Mouse (Mus musculus): ENCODE results near the gene Rab3ip. TPM values are rescaled to one million over a fixed set of nuclear protein-coding genes. Genes with fewer than 3 reads are reported as not detected.

The Rab3ip gene
- total RNA-seq, 1 experiment: 51.9 TPM

GRCm38 (mm10) chr10:116977455-116977854 is 26.9 kb upstream of the Rab3ip start:
- in situ Hi-C loops (cut with MboI; ENCODE audit: low sequenced_read_pairs in 2 of 2, unreplicated experiment in 2 of 2): no loop called here

GRCm38 (mm10) chr10:116972509-116972908 is 21.9 kb upstream of the Rab3ip start, which contains the start of gene Gm10271:
TSS of gene Gm10271 (minus strand) at chr10:116972609.
- Histone ChIP-seq H3K9me3 (ENCODE audit: control insufficient read depth, insufficient read depth, low read depth, low read length) (no peaks in the 10 kb centered on the region), H3K9ac (ENCODE audit: insufficient read depth, low read depth, low read length, poor library complexity, severe bottlenecking) (no peak within 1 kb of the TSS), H3K36me3 (ENCODE audit: control insufficient read depth, insufficient read depth, low read length, poor library complexity, severe bottlenecking) (no peaks in the 10 kb centered on the region), H3K4me3 (ENCODE audit: insufficient read depth in 1 of 2, low read depth in 1 of 2, low read length in 2 of 2, poor library complexity in 1 of 2, severe bottlenecking in 1 of 2) (no peak within 1 kb of the TSS; a peak in 1 of 4 replicates), H3K27ac (ENCODE audit: insufficient read depth, low read depth, low read length, poor library complexity, severe bottlenecking) (no peak within 1 kb of the TSS), H3K4me1 (ENCODE audit: control insufficient read depth in 2 of 2, insufficient read depth in 2 of 2, low read length in 2 of 2, poor library complexity in 1 of 2) (peaks cover 0 to 2% of the 10 kb centered on the region in 2 experiments; a peak in 3 of 4 replicates)
- no peak for DNase-seq (ENCODE audit: low read depth, low spot score)
- in situ Hi-C loops (cut with MboI; ENCODE audit: low sequenced_read_pairs in 2 of 2, unreplicated experiment in 2 of 2): no loop called here
- TF ChIP-seq ZNF384 (IDR thresholded peaks at IDR 0.05; ENCODE audit: low read depth, low read length) (no peak), CHD2 (IDR thresholded peaks at IDR 0.05; ENCODE audit: low read depth, low read length) (no peak), MAFK (IDR thresholded peaks at IDR 0.05; ENCODE audit: insufficient read depth, low read depth, low read length) (no peak), HCFC1 (IDR thresholded peaks at IDR 0.05; ENCODE audit: borderline replicate concordance, insufficient read depth, low read length) (no peak), ZC3H11A (IDR thresholded peaks at IDR 0.05; ENCODE audit: borderline replicate concordance, low read depth, low read length) (no peak)

More at GRCm38 (mm10) chr10:116977455-116977854, 26.9 kb upstream of the Rab3ip start:
- H3K4me3 ChIP-seq (ENCODE audit: insufficient read depth in 1 of 2, low read depth in 1 of 2, low read length in 2 of 2, poor library complexity in 1 of 2, severe bottlenecking in 1 of 2): no peak overlapping the region
- peaks cover 0 to 2% of the 10 kb centered on the region in 2 experiments; a peak in 3 of 4 replicates for H3K4me1 ChIP-seq (ENCODE audit: control insufficient read depth in 2 of 2, insufficient read depth in 2 of 2, low read length in 2 of 2, poor library complexity in 1 of 2)
- DNase-seq (ENCODE audit: low read depth, low spot score): no peak
- no peaks in the 10 kb centered on the region for H3K9me3 ChIP-seq (ENCODE audit: control insufficient read depth, insufficient read depth, low read depth, low read length)
- TF ChIP-seq HCFC1 (IDR thresholded peaks at IDR 0.05; ENCODE audit: borderline replicate concordance, insufficient read depth, low read length) (no peak), MAFK (IDR thresholded peaks at IDR 0.05; ENCODE audit: insufficient read depth, low read depth, low read length) (no peak), CHD2 (IDR thresholded peaks at IDR 0.05; ENCODE audit: low read depth, low read length) (no peak), ZC3H11A (IDR thresholded peaks at IDR 0.05; ENCODE audit: borderline replicate concordance, low read depth, low read length) (no peak), ZNF384 (IDR thresholded peaks at IDR 0.05; ENCODE audit: low read depth, low read length) (no peak)
- no peak overlapping the region for H3K27ac ChIP-seq (ENCODE audit: insufficient read depth, low read depth, low read length, poor library complexity, severe bottlenecking)
- no peak overlapping the region for H3K9ac ChIP-seq (ENCODE audit: insufficient read depth, low read depth, low read length, poor library complexity, severe bottlenecking)
- H3K36me3 ChIP-seq (ENCODE audit: control insufficient read depth, insufficient read depth, low read length, poor library complexity, severe bottlenecking): no peaks in the 10 kb centered on the region

GRCm38 (mm10) chr10:116968741-116969140 is 18.2 kb upstream of the Rab3ip start:
- Histone ChIP-seq H3K27ac (ENCODE audit: insufficient read depth, low read depth, low read length, poor library complexity, severe bottlenecking) (no peak overlapping the region), H3K4me3 (ENCODE audit: insufficient read depth in 1 of 2, low read depth in 1 of 2, low read length in 2 of 2, poor library complexity in 1 of 2, severe bottlenecking in 1 of 2) (no peak overlapping the region), H3K9me3 (ENCODE audit: control insufficient read depth, insufficient read depth, low read depth, low read length) (no peaks in the 10 kb centered on the region), H3K36me3 (ENCODE audit: control insufficient read depth, insufficient read depth, low read length, poor library complexity, severe bottlenecking) (no peaks in the 10 kb centered on the region), H3K4me1 (ENCODE audit: control insufficient read depth in 2 of 2, insufficient read depth in 2 of 2, low read length in 2 of 2, poor library complexity in 1 of 2) (peaks cover 0 to 2% of the 10 kb centered on the region in 2 experiments; a peak in 2 of 4 replicates), H3K9ac (ENCODE audit: insufficient read depth, low read depth, low read length, poor library complexity, severe bottlenecking) (no peak overlapping the region)
- no peak for TF ChIP-seq ZC3H11A (IDR thresholded peaks at IDR 0.05; ENCODE audit: borderline replicate concordance, low read depth, low read length)
- TF ChIP-seq MAFK (IDR thresholded peaks at IDR 0.05; ENCODE audit: insufficient read depth, low read depth, low read length): no peak
- in situ Hi-C loops (cut with MboI; ENCODE audit: low sequenced_read_pairs in 2 of 2, unreplicated experiment in 2 of 2): no loop called here
- no peak for DNase-seq (ENCODE audit: low read depth, low spot score)

- H3K9me3 ChIP-seq (ENCODE audit: control insufficient read depth, insufficient read depth, low read depth, low read length): no peaks in the 10 kb centered on the region
- in situ Hi-C loops (cut with MboI; ENCODE audit: low sequenced_read_pairs in 2 of 2, unreplicated experiment in 2 of 2): no loop called here
- DNase-seq (ENCODE audit: low read depth, low spot score): no peak
- H3K36me3 ChIP-seq (ENCODE audit: control insufficient read depth, insufficient read depth, low read length, poor library complexity, severe bottlenecking): no peaks in the 10 kb centered on the region
- H3K27ac ChIP-seq (ENCODE audit: insufficient read depth, low read depth, low read length, poor library complexity, severe bottlenecking): no peak overlapping the region
- H3K9ac ChIP-seq (ENCODE audit: insufficient read depth, low read depth, low read length, poor library complexity, severe bottlenecking): no peak overlapping the region
- no peak overlapping the region for H3K4me3 ChIP-seq (ENCODE audit: insufficient read depth in 1 of 2, low read depth in 1 of 2, low read length in 2 of 2, poor library complexity in 1 of 2, severe bottlenecking in 1 of 2)
- H3K4me1 ChIP-seq (ENCODE audit: control insufficient read depth in 2 of 2, insufficient read depth in 2 of 2, low read length in 2 of 2, poor library complexity in 1 of 2): no peaks in the 10 kb centered on the region
- TF ChIP-seq ZNF384 (IDR thresholded peaks at IDR 0.05; ENCODE audit: low read depth, low read length) (no peak), ZC3H11A (IDR thresholded peaks at IDR 0.05; ENCODE audit: borderline replicate concordance, low read depth, low read length) (no peak), MAFK (IDR thresholded peaks at IDR 0.05; ENCODE audit: insufficient read depth, low read depth, low read length) (no peak), HCFC1 (IDR thresholded peaks at IDR 0.05; ENCODE audit: borderline replicate concordance, insufficient read depth, low read length) (no peak), CHD2 (IDR thresholded peaks at IDR 0.05; ENCODE audit: low read depth, low read length) (no peak)
These were observed 15.5 kb upstream of the Rab3ip start for GRCm38 (mm10) chr10:116966065-116966464.

GRCm38 (mm10) chr10:116965297-116965696 is 14.7 kb upstream of the Rab3ip start:
- H3K9ac ChIP-seq (ENCODE audit: insufficient read depth, low read depth, low read length, poor library complexity, severe bottlenecking): no peak overlapping the region
- in situ Hi-C loops (cut with MboI; ENCODE audit: low sequenced_read_pairs in 2 of 2, unreplicated experiment in 2 of 2): no loop called here
- no peak for TF ChIP-seq MAFK (IDR thresholded peaks at IDR 0.05; ENCODE audit: insufficient read depth, low read depth, low read length)
- no peak for TF ChIP-seq ZNF384 (IDR thresholded peaks at IDR 0.05; ENCODE audit: low read depth, low read length)
- TF ChIP-seq HCFC1 (IDR thresholded peaks at IDR 0.05; ENCODE audit: borderline replicate concordance, insufficient read depth, low read length): no peak
- TF ChIP-seq CHD2 (IDR thresholded peaks at IDR 0.05; ENCODE audit: low read depth, low read length): no peak
- no peak for TF ChIP-seq ZC3H11A (IDR thresholded peaks at IDR 0.05; ENCODE audit: borderline replicate concordance, low read depth, low read length)
- no peak for DNase-seq (ENCODE audit: low read depth, low spot score)
- H3K4me1 ChIP-seq (ENCODE audit: control insufficient read depth in 2 of 2, insufficient read depth in 2 of 2, low read length in 2 of 2, poor library complexity in 1 of 2): no peaks in the 10 kb centered on the region
- H3K9me3 ChIP-seq (ENCODE audit: control insufficient read depth, insufficient read depth, low read depth, low read length): no peaks in the 10 kb centered on the region
- H3K36me3 ChIP-seq (ENCODE audit: control insufficient read depth, insufficient read depth, low read length, poor library complexity, severe bottlenecking): no peaks in the 10 kb centered on the region
- no peak overlapping the region for H3K4me3 ChIP-seq (ENCODE audit: insufficient read depth in 1 of 2, low read depth in 1 of 2, low read length in 2 of 2, poor library complexity in 1 of 2, severe bottlenecking in 1 of 2)
- no peak overlapping the region for H3K27ac ChIP-seq (ENCODE audit: insufficient read depth, low read depth, low read length, poor library complexity, severe bottlenecking)

Measured in ES-E14 (cell line).